Mouse (Mus musculus): ENCODE measurements around the gene Rps26. TPM values are rescaled to one million over a fixed set of nuclear protein-coding genes. Genes with fewer than 3 reads are reported as not detected.

The Rps26 gene
- total RNA-seq (2021): 100 to 1,000 TPM; 299 to 305 TPM
- long read RNA-seq, experiment 1, transcript Rps26-201 (4 exons, 681 nt): major isoform, 109 of 119 reads
- long read RNA-seq, experiment 1, transcript Rps26-202 (3 exons, 596 nt): minor isoform, 9 of 119 reads
- long read RNA-seq, experiment 1, partial matches to known transcripts: 1 of 119 reads
- long read RNA-seq, experiment 1, other reads (novel, unspliced or antisense): 0 of 119 reads
- long read RNA-seq, experiment 2, transcript Rps26-202 (3 exons, 596 nt): minor isoform, 5 of 99 reads
- long read RNA-seq, experiment 2, transcript Rps26-201 (4 exons, 681 nt): major isoform, 92 of 99 reads
- long read RNA-seq, experiment 2, partial matches to known transcripts: 0 of 99 reads
- long read RNA-seq, experiment 2, other reads (novel, unspliced or antisense): 2 of 99 reads

- DNase-seq (ENCODE audit: low spot score in 2 of 2): peak; percentile 91 to 98
- intact Hi-C loops (cut with DNase I): loop anchor here (2.0 to 10.0 kb wide), 2 partner anchors 46 to 268 kb away; partner anchors contain the start of gene Gdf11
Observed at GRCm38 (mm10) chr10:128626311-128627310, at the start of gene Rps26. Rps26 (minus strand) TSS chr10:128626747.

- intact Hi-C loops (cut with DNase I): loop anchor here (5.0 kb wide), 1 partner anchor 107 kb away; the partner anchor contains the start of gene Pa2g4
- DNase-seq (ENCODE audit: low spot score in 2 of 2): peak in 1 of 2 experiments; percentile 34
Observed at GRCm38 (mm10) chr10:128674469-128675008, 48.0 kb upstream of the Rps26 start.

GRCm38 (mm10) chr10:128673763-128674468, 47.4 kb upstream of the Rps26 start, which contains the start of gene Suox:
Suox (minus strand) TSS chr10:128674073.
- intact Hi-C loops (cut with DNase I): loop anchor here (2.0 to 5.0 kb wide), 2 partner anchors 47 to 107 kb away; partner anchors contain the start of genes Pa2g4 and Rps26
- DNase-seq (ENCODE audit: low spot score in 2 of 2): peak; percentile 65 to 84

- DNase-seq (ENCODE audit: low spot score in 2 of 2): no peak
- intact Hi-C loops (cut with DNase I): loop anchor here (5.0 kb wide), 1 partner anchor 104 kb away; the partner anchor contains the start of gene Pa2g4
Observed at GRCm38 (mm10) chr10:128671148-128671547, 44.6 kb upstream of the Rps26 start.

GRCm38 (mm10) chr10:128668790-128669672, 42.5 kb upstream of the Rps26 start:
- intact Hi-C loops (cut with DNase I): no loop called here
- peak; percentile 37 to 71 for DNase-seq (ENCODE audit: low spot score in 2 of 2)

- DNase-seq (ENCODE audit: low spot score in 2 of 2): no peak
- intact Hi-C loops (cut with DNase I): no loop called here
Observed at GRCm38 (mm10) chr10:128665806-128666205, 39.3 kb upstream of the Rps26 start.

- intact Hi-C loops (cut with DNase I): no loop called here
- DNase-seq (ENCODE audit: low spot score in 2 of 2): no peak
Observed at GRCm38 (mm10) chr10:128665307-128665706, 38.8 kb upstream of the Rps26 start.

- DNase-seq (ENCODE audit: low spot score in 2 of 2): no peak
- intact Hi-C loops (cut with DNase I): no loop called here
Observed at GRCm38 (mm10) chr10:128664808-128665207, 38.3 kb upstream of the Rps26 start.

GRCm38 (mm10) chr10:128663441-128664220, 37.1 kb upstream of the Rps26 start:
- intact Hi-C loops (cut with DNase I): no loop called here
- DNase-seq (ENCODE audit: low spot score in 2 of 2): no peak

GRCm38 (mm10) chr10:128662465-128662864, 35.9 kb upstream of the Rps26 start:
- DNase-seq (ENCODE audit: low spot score in 2 of 2): no peak
- intact Hi-C loops (cut with DNase I): no loop called here

- intact Hi-C loops (cut with DNase I): no loop called here
- DNase-seq (ENCODE audit: low spot score in 2 of 2): no peak
Observed at GRCm38 (mm10) chr10:128659490-128659889, 32.9 kb upstream of the Rps26 start.

GRCm38 (mm10) chr10:128657844-128658243, 31.3 kb upstream of the Rps26 start:
- intact Hi-C loops (cut with DNase I): no loop called here
- DNase-seq (ENCODE audit: low spot score in 2 of 2): no peak

GRCm38 (mm10) chr10:128656731-128657130, 30.2 kb upstream of the Rps26 start:
- DNase-seq (ENCODE audit: low spot score in 2 of 2): no peak
- intact Hi-C loops (cut with DNase I): no loop called here

- DNase-seq (ENCODE audit: low spot score in 2 of 2): no peak
- intact Hi-C loops (cut with DNase I): no loop called here
Observed at GRCm38 (mm10) chr10:128655254-128655653, 28.7 kb upstream of the Rps26 start.

GRCm38 (mm10) chr10:128653866-128654265, 27.3 kb upstream of the Rps26 start:
- intact Hi-C loops (cut with DNase I): no loop called here
- DNase-seq (ENCODE audit: low spot score in 2 of 2): no peak

GRCm38 (mm10) chr10:128646139-128647089, 19.9 kb upstream of the Rps26 start:
- peak; percentile 68 to 77 for DNase-seq (ENCODE audit: low spot score in 2 of 2)
- intact Hi-C loops (cut with DNase I): no loop called here

Data from left cerebral cortex, postnatal 14 days (tissue).